Mouse (Mus musculus) gastrocnemius, postnatal 4 days (tissue): ENCODE measurements at regions not wholly inside any gene's neighbourhood (a gene's known extent, or its start where the extent isn't known, plus 50 kb on each side); places are given as distances from the start of the nearest gene placed in this dataset.

Source experiments
- DNase-seq, 2 experiments: peaks; one replicate each; pipeline ENCODE4 v3.0.0; 2021 to 2022; ENCODE audit warnings: low spot score in 2 of 2, mixed read lengths in 2 of 2

GRCm38 (mm10) chr15:10901745-10902262 lies 50.3 kb upstream of the C1qtnf3 start:
- no peak for DNase-seq
